16 mouse cellular contexts compared by ENCODE assay signal in the genomic region with DNA sequence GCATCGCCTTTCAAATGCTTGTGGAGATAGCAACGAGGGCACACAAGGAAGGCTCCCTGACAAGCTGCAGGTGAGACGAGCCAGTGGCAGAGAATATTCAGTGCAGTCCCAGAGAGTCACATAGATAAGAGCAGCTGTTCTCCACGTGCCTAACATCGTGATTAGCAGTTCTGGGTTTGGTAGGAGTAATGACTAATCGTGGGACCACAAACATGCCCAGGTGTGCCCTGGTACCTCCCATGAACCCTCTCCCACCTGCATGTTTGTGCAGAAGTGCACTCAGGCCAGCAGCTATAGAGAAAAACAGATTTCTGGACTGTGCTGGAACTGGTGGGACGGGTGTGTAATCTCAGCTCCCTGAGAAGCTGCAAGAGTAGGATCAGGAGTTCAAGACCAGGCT.
"Had no signal": no experiment of that assay in that cellular context is flagged by ENCODE, and none has a peak within 500 bp of the region (broad histone marks: within the 10 kb centered on the region; RNA-seq: fewer than 3 reads in every experiment).

No protein-coding gene starts in this region.

- H3K36me3 ChIP-seq: kidney, embryonic 15.5 days; limb, embryonic 10.5 days; liver, embryonic 15.5 days; lung, embryonic 15.5 days; midbrain, embryonic 15.5 days; neural tube, embryonic 12.5 days had no signal

- DNase-seq: kidney, adult 2 months; kidney, postnatal 14 days; lung, postnatal 14 days; retina, postnatal 1 day; right cerebral cortex, postnatal 14 days; thymus, postnatal 14 days had no signal

- H3K4me1 ChIP-seq: kidney, embryonic 15.5 days; limb, embryonic 10.5 days; lung, embryonic 15.5 days; megakaryocyte, embryonic 14.5 days; midbrain, embryonic 15.5 days; neural tube, embryonic 12.5 days had no signal

- H3K27ac ChIP-seq: kidney, embryonic 15.5 days; limb, embryonic 10.5 days; liver, embryonic 15.5 days; lung, embryonic 15.5 days; macrophage; midbrain, embryonic 15.5 days; neural tube, embryonic 12.5 days had no signal

- ATAC-seq: inflammation-experienced regulatory T-cells, adult 6 months; midbrain, embryonic 15.5 days had no signal

- H3K9ac ChIP-seq: kidney, embryonic 15.5 days; liver, embryonic 15.5 days; lung, embryonic 15.5 days; midbrain, embryonic 15.5 days; neural tube, embryonic 12.5 days had no signal

- H3K9me3 ChIP-seq: kidney, embryonic 15.5 days; limb, embryonic 10.5 days; liver, embryonic 15.5 days; lung, embryonic 15.5 days; midbrain, embryonic 15.5 days; neural tube, embryonic 12.5 days had no signal

- H3K27me3 ChIP-seq: kidney, embryonic 15.5 days; liver, embryonic 15.5 days; lung, embryonic 15.5 days; megakaryocyte, embryonic 14.5 days; midbrain, embryonic 15.5 days; neural tube, embryonic 12.5 days had no signal

- H3K4me2 ChIP-seq: kidney, embryonic 15.5 days; liver, embryonic 15.5 days; lung, embryonic 15.5 days; midbrain, embryonic 11.5 days; midbrain, embryonic 15.5 days; neural tube, embryonic 12.5 days had no signal

- H3K4me3 ChIP-seq: kidney, embryonic 15.5 days; limb, embryonic 10.5 days; liver, embryonic 15.5 days; lung, embryonic 15.5 days; megakaryocyte, embryonic 14.5 days; midbrain, embryonic 15.5 days; neural tube, embryonic 12.5 days had no signal
